8 mouse cellular contexts compared by ENCODE assay signal in genomic region chr12:12261987-12262971, GRCm38 (mm10). TPM values are rescaled to one million over a fixed set of nuclear protein-coding genes. Genes with fewer than 3 reads are reported as not detected.
DNase-seq lines count a peak whose midpoint lies in the region; ATAC-seq and TF ChIP-seq lines count a peak whose summit lies in the region.

Gene Fam49a (plus strand): TSS chr12:12262139.

- no peak for TF ChIP-seq CTCF in lung, adult 2 months (IDR thresholded peaks at IDR 0.05; ENCODE audit: insufficient read depth, low read length)

- H3K9ac ChIP-seq in forebrain, embryonic 15.5 days (replicated peaks) = peak within 1 kb of the TSS; percentile 98

- H3K27ac ChIP-seq in forebrain, embryonic 15.5 days (replicated peaks) = peak within 1 kb of the TSS; percentile 86

- intact Hi-C loops in heart, postnatal 14 days (cut with DNase I) = loop anchor here (5.0 kb wide), 2 partner anchors 50 to 85 kb away; no protein-coding TSS in a partner anchor

- ATAC-seq in cerebellum, adult (ENCODE audit: insufficient number of reproducible peaks, low FRiP score, low TSS enrichment) = peak; percentile 87
- ATAC-seq in forebrain, embryonic 15.5 days (replicated peaks) = peak; percentile 89
- ATAC-seq in neutrophil, adult 5-6 weeks (ENCODE audit: extremely low read depth, insufficient number of reproducible peaks, low FRiP score, poor library complexity, severe bottlenecking) = peak; percentile 53

- under 1% methylated on average over 61 of the region's 62 CpGs for WGBS in forebrain, embryonic 15.5 days
- 2% methylated on average over 52 of the region's 62 CpGs for WGBS in lung, adult 2 months

- peak; percentile 90 for TF ChIP-seq POLR2A in lung, adult 2 months (IDR thresholded peaks at IDR 0.05; ENCODE audit: borderline replicate concordance, extremely low read depth, low read depth, low read length)

- DNase-seq in CD8-positive naive resting alpha-beta T cell, adult 2 months (ENCODE audit: low read depth in 2 of 2, low spot score in 2 of 2) = peak; percentile 44 to 50
- DNase-seq in heart, postnatal 14 days = peak; percentile 84 to 86
- DNase-seq in kidney, postnatal 4 days = peak; percentile 83 to 89
- peak; percentile 80 for DNase-seq in lung, adult 2 months
- DNase-seq in thymus, adult 18-20 months = peak; percentile 57 to 59

- peak within 1 kb of the TSS; percentile 59 for H3K4me2 ChIP-seq in forebrain, embryonic 15.5 days (replicated peaks)

- peak within 1 kb of the TSS; percentile 90 for H3K4me3 ChIP-seq in forebrain, embryonic 15.5 days
- H3K4me3 ChIP-seq in lung, adult 2 months (replicated peaks; ENCODE audit: extremely low read depth, low read depth, low read length) = peak within 1 kb of the TSS; percentile 78

- no peaks in the 10 kb centered on the region for H3K9me3 ChIP-seq in forebrain, embryonic 15.5 days

- no peaks in the 10 kb centered on the region for H3K27me3 ChIP-seq in forebrain, embryonic 15.5 days

- no peaks in the 10 kb centered on the region for H3K36me3 ChIP-seq in forebrain, embryonic 15.5 days

- peaks cover 53% of the 10 kb centered on the region for H3K4me1 ChIP-seq in forebrain, embryonic 15.5 days
- H3K4me1 ChIP-seq in lung, adult 2 months (ENCODE audit: control insufficient read depth, insufficient read depth, low read length) = peaks cover 13% of the 10 kb centered on the region

RNA-seq across cellular contexts. Expression of gene Fam49a, which starts in this region (rescaled TPM):
- polyA plus RNA-seq in forebrain, embryonic 15.5 days (2015; fragmentation: Nextera tagmentation; extraction: Ambion mirVana) = 139 and 154 TPM in 2 replicates
- total RNA-seq in heart, postnatal 14 days (2021) = 10 to 100 TPM; 11.7 to 17.2 TPM
- polyA plus RNA-seq in lung, adult 2 months (2012; rRNA removed) = 9.0 and 10.4 TPM in 2 replicates
- total RNA-seq in neutrophil, adult 5-6 weeks (2017) = 30.2 and 36.1 TPM in 2 replicates

Comparison
In these comparisons a context has a peak if more than half of its experiments do, and no peak if none do; other contexts are left out.
1. Peak in every context shown above with its lines: DNase-seq, ATAC-seq, H3K4me3 ChIP-seq and H3K27ac ChIP-seq.
2. RNA of gene Fam49a (polyA plus RNA-seq): 139 to 154 TPM in forebrain, embryonic 15.5 days; 9.0 to 10.4 TPM in lung, adult 2 months; every median in the first group is over 10 times any median in the second.